Mouse (Mus musculus) heart, embryonic 10.5 days (tissue): ENCODE measurements around the gene Lrsam1. TPM values are rescaled to one million over a fixed set of nuclear protein-coding genes. Genes with fewer than 3 reads are reported as not detected.
"Not testable (repeated sequence)": the region's sequence is repeated elsewhere in the genome, so short reads cannot be mapped to it uniquely, and the experiment has no call there.

ENCODE experiments used
- DNase-seq: peaks from one replicate; pipeline ENCODE4 v3.0.0-alpha.2; 2017; ENCODE audit warnings: low spot score
- H3K27ac ChIP-seq: fragments of 300-500 bp; sonication (generic); 2 replicates; pipeline ENCODE4 v1.5.1; 2016; ENCODE audit warnings: mild to moderate bottlenecking
- H3K27me3 ChIP-seq: fragments of 300-500 bp; sonication (generic); 2 replicates; pipeline ENCODE4 v1.6.1; 2016; ENCODE audit warnings: mild to moderate bottlenecking; ENCODE audit not compliant: poor library complexity, insufficient read depth, severe bottlenecking
- H3K36me3 ChIP-seq: fragments of 300-500 bp; sonication (generic); 2 replicates; pipeline ENCODE4 v1.6.1; 2016; ENCODE audit warnings: mild to moderate bottlenecking, moderate library complexity
- H3K4me1 ChIP-seq: fragments of 300-500 bp; sonication (generic); 2 replicates; pipeline ENCODE4 v1.6.1; 2016; ENCODE audit warnings: mild to moderate bottlenecking
- H3K4me3 ChIP-seq: fragments of 300-500 bp; sonication (generic); 2 replicates; pipeline ENCODE4 v1.5.1; 2016; ENCODE audit warnings: mild to moderate bottlenecking, moderate library complexity
- H3K9me3 ChIP-seq: fragments of 300-500 bp; sonication (generic); 2 replicates; pipeline ENCODE4 v1.6.1; 2016; ENCODE audit warnings: mild to moderate bottlenecking, moderate library complexity
- WGBS: fragments of 180-500 bp; shearing (Covaris S2); methylation state at CpG from one replicate; pipeline ENCODE4 v1.1.7; 2016; 5-methylcytosine and 5-hydroxymethylcytosine counted together
- polyA plus RNA-seq: library from polyadenylated mRNA; unstranded; fragments of >200 nt; fragmentation: Nextera tagmentation; extraction: Ambion mirVana; gene quantifications from 2 replicates; pipeline ENCODE4 v1.2.1, GENCODE M21; 2016

Gene Lrsam1
- polyA plus RNA-seq: 7.6 and 8.6 TPM in 2 replicates

DNA sequence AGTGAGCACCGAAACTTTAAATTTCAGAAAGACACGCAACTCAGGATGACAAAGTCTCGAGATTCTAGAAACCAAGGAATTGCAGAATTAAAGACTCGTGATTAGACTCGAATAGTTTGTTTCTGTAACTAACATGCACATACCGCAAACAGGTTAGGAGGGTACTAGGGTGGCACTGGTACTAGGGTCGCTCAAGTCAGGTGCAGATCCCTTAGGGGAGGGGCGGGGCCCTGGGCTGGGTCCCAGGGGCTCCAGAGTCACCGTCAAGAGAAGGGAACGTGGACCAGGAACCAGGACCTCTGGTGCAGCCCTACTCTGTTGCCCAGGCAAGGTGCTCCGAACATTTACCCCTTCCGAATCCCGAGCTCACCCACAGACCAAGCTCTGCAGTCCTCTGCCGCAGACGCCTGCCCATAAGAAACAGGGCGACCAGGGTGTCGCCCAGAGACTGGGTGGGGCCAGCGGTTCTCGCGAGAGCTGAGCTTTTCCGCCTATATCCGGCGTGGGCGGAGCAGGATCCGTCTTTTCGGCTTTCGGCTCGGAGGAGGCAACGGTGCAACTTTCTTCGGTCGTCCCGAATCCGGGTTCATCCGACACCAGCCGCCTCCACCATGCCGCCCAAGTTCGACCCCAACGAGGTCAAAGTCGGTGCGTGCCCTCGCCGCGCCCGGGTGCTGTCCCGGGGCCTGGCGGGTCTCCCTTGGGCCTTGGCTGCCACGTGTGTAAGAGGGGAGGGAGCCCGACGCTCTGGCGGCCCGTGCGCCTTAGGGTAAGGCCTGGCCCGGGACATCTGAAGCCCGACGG lies at the start of gene Lrsam1, which contains the start of gene Rpl12:
Gene Lrsam1, minus strand, starts transcription at position 423 of the 804 bp plus-strand sequence.
Gene Rpl12, plus strand, starts transcription at position 368 of the 804 bp plus-strand sequence.
- peaks cover 33% of the 10 kb centered on the region for H3K4me1 ChIP-seq
- H3K9me3 ChIP-seq: no peaks in the 10 kb centered on the region
- H3K4me3 ChIP-seq: peak within 1 kb of the TSS; percentile 89
- 2% methylated on average over 55 of the region's 55 CpGs for WGBS
- peaks cover 43% of the 10 kb centered on the region for H3K36me3 ChIP-seq
- H3K27me3 ChIP-seq: no peaks in the 10 kb centered on the region
- H3K27ac ChIP-seq: peak within 1 kb of the TSS; percentile 96
- DNase-seq: peak; percentile 97

DNA sequence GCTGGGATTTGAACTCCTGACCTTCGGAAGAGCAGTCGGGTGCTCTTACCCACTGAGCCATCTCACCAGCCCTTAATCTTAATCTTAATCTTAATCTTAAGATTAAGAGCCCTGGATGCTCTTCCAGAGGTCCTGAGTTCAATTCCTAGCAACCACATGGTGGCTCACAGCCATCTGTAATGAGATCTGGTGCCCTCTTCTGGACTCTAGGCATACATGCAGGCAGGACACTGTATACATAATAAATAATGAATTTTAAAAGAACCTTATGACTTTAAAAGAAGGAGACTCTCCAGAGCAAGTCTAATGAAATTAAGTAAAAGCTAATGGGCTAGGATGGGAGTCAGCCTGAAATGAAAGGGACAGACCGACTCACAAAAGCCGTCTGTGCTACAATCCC lies 47.6 kb upstream of the Lrsam1 start:
- H3K36me3 ChIP-seq, H3K27ac ChIP-seq, H3K4me1 ChIP-seq, H3K27me3 ChIP-seq, H3K9me3 ChIP-seq, H3K4me3 ChIP-seq, DNase-seq: not testable (repeated sequence)
- 80% methylated on average over 4 of the region's 4 CpGs for WGBS

DNA sequence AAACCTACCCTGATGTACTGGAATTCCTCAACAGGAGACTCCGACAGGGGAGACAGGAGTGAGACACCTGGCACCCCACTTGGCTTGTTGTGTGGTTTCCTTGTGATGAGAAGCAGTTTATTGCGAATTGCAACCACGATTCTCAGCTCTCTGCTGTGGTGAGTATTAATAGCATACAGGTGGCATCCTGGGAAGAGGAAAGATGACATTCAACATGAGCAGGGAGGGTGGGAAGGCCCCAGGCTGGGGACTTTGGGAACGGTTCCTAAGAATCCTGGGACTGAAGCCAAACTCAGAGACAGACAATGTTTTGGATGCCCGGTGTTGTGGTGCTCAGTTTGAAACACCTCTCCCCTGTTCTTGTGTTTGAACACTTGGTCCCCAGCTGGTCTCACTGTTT lies 43.6 kb upstream of the Lrsam1 start:
- no peak for DNase-seq
- 69% methylated on average over 5 of the region's 5 CpGs for WGBS

DNA sequence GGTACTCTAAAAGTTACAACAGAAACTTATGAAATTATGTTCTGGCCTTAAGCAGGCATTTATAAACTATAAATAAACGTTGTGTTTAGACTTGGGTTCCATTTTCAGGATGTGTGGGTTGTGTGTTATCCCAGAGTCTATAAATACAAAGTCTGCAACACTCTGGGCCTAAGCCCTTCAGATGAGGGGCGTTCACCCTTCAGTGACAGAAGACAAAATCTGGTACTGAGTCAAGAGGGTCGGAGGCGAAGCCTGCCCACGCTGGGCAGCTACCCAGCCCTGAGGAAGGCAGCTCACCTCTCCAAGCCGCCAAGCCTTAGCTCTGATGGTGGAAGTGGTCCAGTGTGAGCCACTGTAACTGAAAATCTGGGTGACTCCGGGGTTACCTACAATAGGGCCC lies 40.7 kb upstream of the Lrsam1 start:
- Histone ChIP-seq H3K27ac (no peak overlapping the region), H3K27me3 (no peaks in the 10 kb centered on the region), H3K4me3 (no peak overlapping the region), H3K36me3 (0 out of 2 replicates have a peak, but pooled peaks cover 3% of the 10 kb centered on the region), H3K4me1 (no peaks in the 10 kb centered on the region), H3K9me3 (no peaks in the 10 kb centered on the region)
- no peak for DNase-seq
- 81% methylated on average over 7 of the region's 7 CpGs for WGBS

More for the DNA sequence above, 43.6 kb upstream of the Lrsam1 start:
- no peak overlapping the region for H3K27ac ChIP-seq
- H3K4me1 ChIP-seq: no peaks in the 10 kb centered on the region
- H3K4me3 ChIP-seq: no peak overlapping the region
- H3K36me3 ChIP-seq: 0 out of 2 replicates have a peak, but pooled peaks cover 3% of the 10 kb centered on the region
- H3K9me3 ChIP-seq: no peaks in the 10 kb centered on the region
- no peaks in the 10 kb centered on the region for H3K27me3 ChIP-seq

GRCm38 (mm10) chr2:32999752-33000151 lies 38.3 kb upstream of the Lrsam1 start:
- Histone ChIP-seq H3K9me3 (no peaks in the 10 kb centered on the region), H3K27me3 (no peaks in the 10 kb centered on the region), H3K4me1 (no peaks in the 10 kb centered on the region), H3K4me3 (no peak overlapping the region), H3K36me3 (0 out of 2 replicates have a peak, but pooled peaks cover 3% of the 10 kb centered on the region), H3K27ac (no peak overlapping the region)
- 82% methylated on average over 2 of the region's 2 CpGs for WGBS
- DNase-seq: no peak

DNA sequence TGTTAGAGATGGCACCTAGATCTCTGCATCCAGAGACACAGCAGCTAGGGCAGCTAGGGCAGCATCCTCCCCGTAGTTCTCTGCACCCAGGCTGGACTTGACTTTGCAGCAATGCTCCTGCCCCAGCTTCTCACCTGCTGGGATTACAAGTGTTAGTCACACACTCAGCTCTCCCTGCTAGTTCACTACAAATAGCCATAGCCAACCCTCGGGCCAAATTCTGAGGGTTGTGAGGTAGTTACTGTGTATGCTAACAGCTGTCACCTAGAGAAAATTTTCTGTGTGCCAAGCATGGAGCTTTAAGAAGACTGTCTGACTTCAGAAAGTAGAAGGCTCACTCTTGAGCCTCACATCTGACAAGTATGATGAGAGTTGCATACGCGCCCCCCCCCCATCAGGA lies 36.4 kb upstream of the Lrsam1 start:
- 69% methylated on average over 4 of the region's 4 CpGs for WGBS

GRCm38 (mm10) chr2:32997081-32997480 lies 35.7 kb upstream of the Lrsam1 start:
- 68% methylated on average over 6 of the region's 6 CpGs for WGBS
- DNase-seq: no peak
- Histone ChIP-seq H3K4me1 (no peaks in the 10 kb centered on the region), H3K9me3 (no peaks in the 10 kb centered on the region), H3K36me3 (no peaks in the 10 kb centered on the region), H3K27ac (no peak overlapping the region), H3K27me3 (no peaks in the 10 kb centered on the region), H3K4me3 (no peak overlapping the region)

More for the DNA sequence above, 36.4 kb upstream of the Lrsam1 start:
- no peak for DNase-seq
- Histone ChIP-seq H3K4me1 (no peaks in the 10 kb centered on the region), H3K27me3 (no peaks in the 10 kb centered on the region), H3K36me3 (0 out of 2 replicates have a peak, but pooled peaks cover 3% of the 10 kb centered on the region), H3K9me3 (no peaks in the 10 kb centered on the region), H3K27ac (no peak overlapping the region), H3K4me3 (no peak overlapping the region)

- Histone ChIP-seq H3K36me3 (no peaks in the 10 kb centered on the region), H3K9me3 (no peaks in the 10 kb centered on the region), H3K27me3 (no peaks in the 10 kb centered on the region), H3K4me3 (no peak overlapping the region), H3K4me1 (0 out of 2 replicates have a peak, but pooled peaks cover 3% of the 10 kb centered on the region), H3K27ac (no peak overlapping the region)
- no peak for DNase-seq
- 68% methylated on average over 6 of the region's 6 CpGs for WGBS
Measured at GRCm38 (mm10) chr2:32992130-32992529, 30.7 kb upstream of the Lrsam1 start.

- no peak for DNase-seq
- no peak overlapping the region for H3K4me3 ChIP-seq
- H3K27me3 ChIP-seq: no peaks in the 10 kb centered on the region
- 52% methylated on average over 13 of the region's 13 CpGs for WGBS
- no peaks in the 10 kb centered on the region for H3K9me3 ChIP-seq
- H3K36me3 ChIP-seq: no peaks in the 10 kb centered on the region
- no peak overlapping the region for H3K27ac ChIP-seq
- H3K4me1 ChIP-seq: 0 out of 2 replicates have a peak, but pooled peaks cover 3% of the 10 kb centered on the region
Measured at GRCm38 (mm10) chr2:32990167-32990832, 28.9 kb upstream of the Lrsam1 start.

DNA sequence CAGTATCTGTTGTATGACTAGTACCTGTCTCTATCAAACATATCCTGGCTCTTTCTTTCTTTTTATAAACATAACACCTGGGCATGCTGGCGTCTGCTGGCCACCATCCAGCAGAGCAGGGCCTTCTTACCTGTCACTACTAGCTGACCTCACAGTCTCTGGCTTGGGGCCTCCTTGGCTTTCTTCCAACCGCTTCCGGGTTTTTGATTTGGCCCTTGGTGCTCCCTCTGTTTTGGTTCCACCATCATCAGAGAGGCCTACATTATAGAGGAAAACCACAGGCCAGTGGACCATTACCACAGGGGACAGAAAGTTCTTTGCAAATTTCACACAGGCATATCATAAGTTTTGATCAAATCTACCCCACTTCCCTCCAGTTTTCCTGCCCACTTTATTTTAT lies 28.0 kb upstream of the Lrsam1 start:
- H3K4me1 ChIP-seq: 0 out of 2 replicates have a peak, but pooled peaks cover 3% of the 10 kb centered on the region
- no peaks in the 10 kb centered on the region for H3K27me3 ChIP-seq
- DNase-seq: no peak
- H3K36me3 ChIP-seq: no peaks in the 10 kb centered on the region
- no peak overlapping the region for H3K27ac ChIP-seq
- H3K9me3 ChIP-seq: no peaks in the 10 kb centered on the region
- no peak overlapping the region for H3K4me3 ChIP-seq
- WGBS: 73% methylated on average over 3 of the region's 3 CpGs

DNA sequence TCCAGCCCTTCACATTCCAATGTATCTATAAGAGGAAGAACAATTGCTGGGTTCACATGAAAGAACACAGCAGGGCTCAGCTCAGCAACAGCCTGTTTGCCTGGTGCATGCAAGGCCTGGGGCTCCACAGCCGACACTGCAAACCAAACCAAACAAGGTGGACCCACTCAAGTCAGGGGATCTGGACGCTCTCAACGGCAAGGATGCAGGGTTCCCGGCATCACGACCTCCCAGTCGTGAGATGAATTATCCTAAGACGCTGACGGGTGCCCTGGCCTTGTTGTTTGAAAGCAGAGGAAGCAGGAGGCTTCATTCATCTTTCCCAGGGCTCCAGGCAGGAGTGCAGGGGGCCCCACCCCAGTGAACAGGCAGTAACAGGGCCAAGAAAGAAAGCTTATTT lies 24.4 kb upstream of the Lrsam1 start:
- Histone ChIP-seq H3K4me1 (peaks cover 20% of the 10 kb centered on the region), H3K9me3 (no peaks in the 10 kb centered on the region), H3K27ac (no peak overlapping the region), H3K4me3 (no peak overlapping the region), H3K36me3 (no peaks in the 10 kb centered on the region), H3K27me3 (no peaks in the 10 kb centered on the region)
- no peak for DNase-seq
- 69% methylated on average over 8 of the region's 8 CpGs for WGBS

GRCm38 (mm10) chr2:32983617-32984016 lies 22.2 kb upstream of the Lrsam1 start:
- no peak for DNase-seq
- WGBS: 62% methylated on average over 6 of the region's 6 CpGs
- no peak overlapping the region for H3K4me3 ChIP-seq
- peaks cover 23% of the 10 kb centered on the region for H3K4me1 ChIP-seq
- no peaks in the 10 kb centered on the region for H3K27me3 ChIP-seq
- H3K9me3 ChIP-seq: no peaks in the 10 kb centered on the region
- H3K36me3 ChIP-seq: no peaks in the 10 kb centered on the region; the same call in 1 of the 2 replicates
- H3K27ac ChIP-seq: no peak overlapping the region

DNA sequence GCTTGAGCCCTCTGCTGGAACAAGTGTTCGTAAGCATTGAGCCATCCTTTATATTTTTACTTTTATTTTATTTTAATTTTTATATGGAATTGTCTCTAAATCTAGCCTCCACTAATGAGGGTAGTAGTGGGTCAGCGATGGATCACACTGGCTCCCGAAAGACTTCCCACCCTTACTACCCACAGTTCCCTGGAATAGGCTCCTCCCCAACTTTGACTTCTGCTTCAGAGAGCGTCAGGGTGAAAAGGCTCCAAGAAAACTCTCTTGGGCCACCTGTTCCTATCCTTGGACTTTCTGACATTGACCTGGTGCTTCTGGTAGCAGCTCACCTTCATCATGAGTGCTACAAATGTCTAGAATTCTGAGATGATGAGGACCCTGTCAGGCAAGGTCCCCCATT lies 21.3 kb upstream of the Lrsam1 start:
- WGBS: 5% methylated on average over 4 of the region's 4 CpGs
- H3K36me3 ChIP-seq: peaks cover 7% of the 10 kb centered on the region; the same call in 1 of the 2 replicates

More for the DNA sequence above, 21.3 kb upstream of the Lrsam1 start:
- Histone ChIP-seq H3K9me3 (no peaks in the 10 kb centered on the region), H3K4me1 (peaks cover 29% of the 10 kb centered on the region), H3K27me3 (no peaks in the 10 kb centered on the region), H3K4me3 (peak overlapping the region; percentile 81), H3K27ac (no peak overlapping the region)
- no peak for DNase-seq
